Mouse (Mus musculus) right cerebral cortex, postnatal 14 days (tissue): ENCODE measurements around the gene Rpl28.

Source experiments
- DNase-seq: peaks from one replicate; pipeline ENCODE4 v3.0.0; 2022

Gene Rpl28

GRCm38 (mm10) chr7:4792278-4793212 is at the start of gene Rpl28:
Gene Rpl28 (plus strand): TSS chr7:4792874.
- peak; percentile 94 for DNase-seq

GRCm38 (mm10) chr7:4743354-4743753 is 49.3 kb upstream of the Rpl28 start:
- no peak for DNase-seq

- no peak for DNase-seq
Observed at GRCm38 (mm10) chr7:4744886-4745285, 47.8 kb upstream of the Rpl28 start.

GRCm38 (mm10) chr7:4746326-4746980 is 46.2 kb upstream of the Rpl28 start:
- no peak for DNase-seq

GRCm38 (mm10) chr7:4747156-4747899 is 45.3 kb upstream of the Rpl28 start:
- no peak for DNase-seq

GRCm38 (mm10) chr7:4748321-4748720 is 44.4 kb upstream of the Rpl28 start:
- DNase-seq, result no peak

GRCm38 (mm10) chr7:4749169-4749568 is 43.5 kb upstream of the Rpl28 start:
- no peak for DNase-seq

GRCm38 (mm10) chr7:4751971-4752820 is 40.5 kb upstream of the Rpl28 start:
- DNase-seq, result no peak

- DNase-seq, result peak; percentile 72
Observed at GRCm38 (mm10) chr7:4752821-4753570, 39.7 kb upstream of the Rpl28 start, which contains the start of gene Cox6b2. Gene Cox6b2 (minus strand): TSS chr7:4753094.

GRCm38 (mm10) chr7:4759670-4760069 is 33.0 kb upstream of the Rpl28 start:
- DNase-seq, result no peak

- no peak for DNase-seq
Observed at GRCm38 (mm10) chr7:4764946-4765710, 27.5 kb upstream of the Rpl28 start.

- DNase-seq, result no peak
Observed at GRCm38 (mm10) chr7:4771202-4771601, 21.5 kb upstream of the Rpl28 start, which contains the start of gene Fam71e2. Gene Fam71e2 (minus strand): TSS chr7:4771302.

GRCm38 (mm10) chr7:4776131-4776530 is 16.5 kb upstream of the Rpl28 start:
- no peak for DNase-seq

GRCm38 (mm10) chr7:4776861-4777830 is 15.5 kb upstream of the Rpl28 start:
- peak; percentile 42 for DNase-seq

- DNase-seq, result no peak
Observed at GRCm38 (mm10) chr7:4777851-4778637, 14.6 kb upstream of the Rpl28 start.

GRCm38 (mm10) chr7:4779921-4780320 is 12.8 kb upstream of the Rpl28 start:
- no peak for DNase-seq

- DNase-seq, result no peak
Observed at GRCm38 (mm10) chr7:4782130-4782529, 10.5 kb upstream of the Rpl28 start.

GRCm38 (mm10) chr7:4782759-4783158 is 9.9 kb upstream of the Rpl28 start, which contains the start of the genes Il11 and Tmem190:
Gene Il11 (minus strand): TSS chr7:4782859.
Gene Tmem190 (plus strand): TSS chr7:4782937.
- no peak for DNase-seq
